ENCODE assay signal across 8 mouse cellular contexts in genomic region chr4:116075631-116076368, GRCm38 (mm10). TPM values are rescaled to one million over a fixed set of nuclear protein-coding genes. Genes with fewer than 3 reads are reported as not detected.
DNase-seq lines count a peak whose midpoint lies in the region; ATAC-seq and TF ChIP-seq lines count a peak whose summit lies in the region.

No protein-coding gene starts in this region.

- peak overlapping the region; percentile 98 for H3K27ac ChIP-seq in embryonic facial prominence, embryonic 15.5 days (replicated peaks)
- H3K27ac ChIP-seq in heart, embryonic 13.5 days (replicated peaks), result peak overlapping the region; percentile 98
- peak overlapping the region; percentile 99 for H3K27ac ChIP-seq in liver, postnatal 0 days (ENCODE audit: low read depth)
- H3K27ac ChIP-seq in neural tube, embryonic 13.5 days (replicated peaks), result peak overlapping the region; percentile 94

- peaks cover 6% of the 10 kb centered on the region for H3K36me3 ChIP-seq in embryonic facial prominence, embryonic 15.5 days
- peaks cover 24% of the 10 kb centered on the region for H3K36me3 ChIP-seq in heart, embryonic 13.5 days
- peaks cover 9% of the 10 kb centered on the region; the same call in 1 of the 2 replicates for H3K36me3 ChIP-seq in liver, postnatal 0 days (replicated peaks; ENCODE audit: insufficient read depth, low read length)
- H3K36me3 ChIP-seq in neural tube, embryonic 13.5 days, result peaks cover 14% of the 10 kb centered on the region

- TF ChIP-seq CTCF in liver, postnatal 0 days (IDR thresholded peaks at IDR 0.05; ENCODE audit: low read depth), result peak; percentile 44

- no peaks in the 10 kb centered on the region for H3K27me3 ChIP-seq in embryonic facial prominence, embryonic 15.5 days
- no peaks in the 10 kb centered on the region for H3K27me3 ChIP-seq in heart, embryonic 13.5 days (replicated peaks)
- H3K27me3 ChIP-seq in liver, postnatal 0 days (ENCODE audit: insufficient read depth, low read length), result no peaks in the 10 kb centered on the region
- H3K27me3 ChIP-seq in neural tube, embryonic 13.5 days, result no peaks in the 10 kb centered on the region

- TF ChIP-seq EP300 in liver, postnatal 0 days (IDR thresholded peaks at IDR 0.05; ENCODE audit: low read depth), result no peak

- 1% methylated on average over 77 of the region's 77 CpGs for WGBS in embryonic facial prominence, embryonic 15.5 days
- WGBS in heart, embryonic 13.5 days, result under 1% methylated on average over 72 of the region's 77 CpGs
- under 1% methylated on average over 71 of the region's 77 CpGs for WGBS in liver, postnatal 0 days (ENCODE audit: insufficient replicate concordance)
- under 1% methylated on average over 77 of the region's 77 CpGs for WGBS in neural tube, embryonic 13.5 days

- H3K4me3 ChIP-seq in embryonic facial prominence, embryonic 15.5 days (replicated peaks), result peak overlapping the region; percentile 97
- H3K4me3 ChIP-seq in heart, embryonic 13.5 days, result peak overlapping the region; percentile 93
- peak overlapping the region; percentile 66 for H3K4me3 ChIP-seq in liver, postnatal 0 days (ENCODE audit: low read depth, low read length)
- peak overlapping the region; percentile 94 for H3K4me3 ChIP-seq in neural tube, embryonic 13.5 days

- DNase-seq in CD4-positive, CD25-positive, alpha-beta regulatory T cell, adult 2 months (ENCODE audit: low read depth, low spot score), result peak; percentile 76
- peak; percentile 68 for DNase-seq in adrenal gland, postnatal 25 days
- peak; percentile 84 for DNase-seq in kidney, postnatal 10 days
- peak; percentile 82 for DNase-seq in liver, postnatal 0 days
- peak; percentile 53 to 62 for DNase-seq in thymus, adult 18-20 months

- peak overlapping the region; percentile 100 for H3K9ac ChIP-seq in embryonic facial prominence, embryonic 15.5 days
- H3K9ac ChIP-seq in heart, embryonic 13.5 days, result peak overlapping the region; percentile 99
- peak overlapping the region; percentile 96 for H3K9ac ChIP-seq in liver, postnatal 0 days (replicated peaks)
- H3K9ac ChIP-seq in neural tube, embryonic 13.5 days, result peak overlapping the region; percentile 99

- no peaks in the 10 kb centered on the region for H3K9me3 ChIP-seq in embryonic facial prominence, embryonic 15.5 days (replicated peaks)
- H3K9me3 ChIP-seq in heart, embryonic 13.5 days, result no peaks in the 10 kb centered on the region
- H3K9me3 ChIP-seq in liver, postnatal 0 days (ENCODE audit: low read length), result no peaks in the 10 kb centered on the region
- H3K9me3 ChIP-seq in neural tube, embryonic 13.5 days, result no peaks in the 10 kb centered on the region

- peaks cover 28% of the 10 kb centered on the region for H3K4me1 ChIP-seq in embryonic facial prominence, embryonic 15.5 days
- H3K4me1 ChIP-seq in heart, embryonic 13.5 days, result peaks cover 47% of the 10 kb centered on the region
- H3K4me1 ChIP-seq in liver, postnatal 0 days (ENCODE audit: insufficient read depth), result peaks cover 20% of the 10 kb centered on the region
- peaks cover 39% of the 10 kb centered on the region for H3K4me1 ChIP-seq in neural tube, embryonic 13.5 days (replicated peaks)

- peak overlapping the region; percentile 73 for H3K4me2 ChIP-seq in embryonic facial prominence, embryonic 15.5 days (replicated peaks)
- peak overlapping the region; percentile 78 for H3K4me2 ChIP-seq in heart, embryonic 13.5 days
- H3K4me2 ChIP-seq in liver, postnatal 0 days (ENCODE audit: low read depth, low read length), result peak overlapping the region; percentile 80
- H3K4me2 ChIP-seq in neural tube, embryonic 13.5 days, result peak overlapping the region; percentile 94

- ATAC-seq in embryonic facial prominence, embryonic 15.5 days (ENCODE audit: insufficient number of reproducible peaks, low FRiP score, low TSS enrichment, low read depth), result peak; percentile 68
- peak; percentile 47 for ATAC-seq in heart, embryonic 13.5 days (ENCODE audit: extremely low read depth, insufficient number of reproducible peaks, low FRiP score, low TSS enrichment)
- peak; percentile 68 for ATAC-seq in liver, postnatal 0 days
- peak; percentile 77 for ATAC-seq in neural tube, embryonic 13.5 days (ENCODE audit: low read depth)

RNA-seq across cellular contexts. Expression of gene Lrrc41, which starts 0.7 kb away (rescaled TPM):
- 55.5 and 62.9 TPM in 2 replicates for total RNA-seq in adrenal gland, postnatal 25 days (2021)
- 79.5 and 81.6 TPM in 2 replicates for polyA plus RNA-seq in embryonic facial prominence, embryonic 15.5 days (2015; fragmentation: Nextera tagmentation; extraction: Ambion mirVana)
- polyA plus RNA-seq in heart, embryonic 13.5 days (2015; fragmentation: Nextera tagmentation; extraction: Ambion mirVana), result 49.5 and 52.2 TPM in 2 replicates
- 22.9 and 23.3 TPM in 2 replicates for polyA plus RNA-seq in liver, postnatal 0 days (2015; fragmentation: Nextera tagmentation; extraction: Ambion mirVana)
- 70.9 and 72.9 TPM in 2 replicates for polyA plus RNA-seq in neural tube, embryonic 13.5 days (2015; fragmentation: Nextera tagmentation; extraction: Ambion mirVana)

RNA-seq across cellular contexts. Expression of gene Uqcrh, which starts 0.9 kb away (rescaled TPM):
- total RNA-seq in adrenal gland, postnatal 25 days (2021), result 491 and 520 TPM in 2 replicates
- 472 and 502 TPM in 2 replicates for polyA plus RNA-seq in embryonic facial prominence, embryonic 15.5 days (2015; fragmentation: Nextera tagmentation; extraction: Ambion mirVana)
- polyA plus RNA-seq in heart, embryonic 13.5 days (2015; fragmentation: Nextera tagmentation; extraction: Ambion mirVana), result 925 and 1,094 TPM in 2 replicates
- 563 and 605 TPM in 2 replicates for polyA plus RNA-seq in liver, postnatal 0 days (2015; fragmentation: Nextera tagmentation; extraction: Ambion mirVana)
- polyA plus RNA-seq in neural tube, embryonic 13.5 days (2015; fragmentation: Nextera tagmentation; extraction: Ambion mirVana), result 484 and 500 TPM in 2 replicates

RNA-seq across cellular contexts. Expression of gene Nsun4, which starts 22.1 kb away (rescaled TPM):
- total RNA-seq in adrenal gland, postnatal 25 days (2021), result 29.0 and 29.3 TPM in 2 replicates
- 15.9 and 17.9 TPM in 2 replicates for polyA plus RNA-seq in embryonic facial prominence, embryonic 15.5 days (2015; fragmentation: Nextera tagmentation; extraction: Ambion mirVana)
- polyA plus RNA-seq in heart, embryonic 13.5 days (2015; fragmentation: Nextera tagmentation; extraction: Ambion mirVana), result 24.9 and 25.3 TPM in 2 replicates
- 8.4 and 8.7 TPM in 2 replicates for polyA plus RNA-seq in liver, postnatal 0 days (2015; fragmentation: Nextera tagmentation; extraction: Ambion mirVana)
- polyA plus RNA-seq in neural tube, embryonic 13.5 days (2015; fragmentation: Nextera tagmentation; extraction: Ambion mirVana), result 13.7 and 17.2 TPM in 2 replicates

RNA-seq across cellular contexts. Expression of gene Rad54l, which starts 47.7 kb away (rescaled TPM):
- total RNA-seq in adrenal gland, postnatal 25 days (2021), result 2.9 and 3.9 TPM in 2 replicates
- 21.8 and 23.6 TPM in 2 replicates for polyA plus RNA-seq in embryonic facial prominence, embryonic 15.5 days (2015; fragmentation: Nextera tagmentation; extraction: Ambion mirVana)
- polyA plus RNA-seq in heart, embryonic 13.5 days (2015; fragmentation: Nextera tagmentation; extraction: Ambion mirVana), result 20.9 and 21.5 TPM in 2 replicates
- 7.3 and 10.3 TPM in 2 replicates for polyA plus RNA-seq in liver, postnatal 0 days (2015; fragmentation: Nextera tagmentation; extraction: Ambion mirVana)
- 7.7 and 9.2 TPM in 2 replicates for polyA plus RNA-seq in neural tube, embryonic 13.5 days (2015; fragmentation: Nextera tagmentation; extraction: Ambion mirVana)

RNA-seq across cellular contexts. Expression of gene Pomgnt1, which starts 47.8 kb away (rescaled TPM):
- total RNA-seq in adrenal gland, postnatal 25 days (2021), result 64.0 and 65.8 TPM in 2 replicates
- polyA plus RNA-seq in embryonic facial prominence, embryonic 15.5 days (2015; fragmentation: Nextera tagmentation; extraction: Ambion mirVana), result 61.5 and 65.2 TPM in 2 replicates
- 56.9 and 61.5 TPM in 2 replicates for polyA plus RNA-seq in heart, embryonic 13.5 days (2015; fragmentation: Nextera tagmentation; extraction: Ambion mirVana)
- polyA plus RNA-seq in liver, postnatal 0 days (2015; fragmentation: Nextera tagmentation; extraction: Ambion mirVana), result 8.8 and 9.2 TPM in 2 replicates
- 58.9 and 59.9 TPM in 2 replicates for polyA plus RNA-seq in neural tube, embryonic 13.5 days (2015; fragmentation: Nextera tagmentation; extraction: Ambion mirVana)

Comparison
In these comparisons a context has a peak if more than half of its experiments do, and no peak if none do; other contexts are left out.
1. Peak in every context shown above with its lines: DNase-seq, ATAC-seq, H3K4me3 ChIP-seq and H3K27ac ChIP-seq.